Mouse (Mus musculus): ENCODE data around the gene Gab2.

DNA sequence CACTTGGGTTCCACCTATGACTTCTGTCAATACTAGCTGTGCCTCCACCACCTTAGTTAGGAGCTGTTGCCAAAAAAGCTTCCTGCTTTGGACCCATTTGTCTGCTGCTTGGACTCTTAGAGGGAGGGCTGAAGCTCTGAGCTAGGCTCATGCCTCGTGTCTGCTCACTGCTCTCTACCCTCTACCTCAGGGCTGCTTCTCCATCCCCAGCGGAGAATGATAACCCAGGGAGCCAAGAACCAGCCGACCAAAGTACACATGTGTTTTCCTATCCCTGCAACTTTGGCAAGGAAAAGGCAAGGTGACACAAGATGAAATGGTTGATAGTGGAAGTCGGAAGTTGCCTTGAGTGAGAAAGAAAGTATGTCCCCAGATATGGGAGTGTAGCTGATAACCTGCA is 223.8 kb downstream of the Gab2 start:
- TF ChIP-seq IRF4 (IDR thresholded peaks at IDR 0.05; ENCODE audit: low read depth, low read length) (no peak), MEF2A (IDR thresholded peaks at IDR 0.05; ENCODE audit: borderline replicate concordance, low read depth, low read length) (no peak), CHD2 (IDR thresholded peaks at IDR 0.05; ENCODE audit: low read length) (no peak), CTCF (conservative IDR thresholded peaks at IDR 0.05 in 1 of 2, IDR thresholded peaks at IDR 0.05 in 1 of 2; ENCODE audit: low read depth in 2 of 2, low read length in 2 of 2) (no peak), PAX5 (IDR thresholded peaks at IDR 0.05; ENCODE audit: low read length) (no peak), ETS1 (conservative IDR thresholded peaks at IDR 0.05; ENCODE audit: low read depth, low read length) (no peak), ZMIZ1 (IDR thresholded peaks at IDR 0.05; ENCODE audit: low read depth, low read length) (no peak), POLR2A (IDR thresholded peaks at IDR 0.05; ENCODE audit: low read depth, low read length) (no peak), JUND (conservative IDR thresholded peaks at IDR 0.05; ENCODE audit: low read depth, low read length) (no peak), NRF1 (IDR thresholded peaks at IDR 0.05; ENCODE audit: low read depth, low read length) (no peak), ZNF384 (IDR thresholded peaks at IDR 0.05; ENCODE audit: low read depth, low read length) (no peak), EP300 (IDR thresholded peaks at IDR 0.05; ENCODE audit: low read length) (no peak), POLR2AphosphoS2 (IDR thresholded peaks at IDR 0.05; ENCODE audit: low read depth, low read length) (no peak), UBTF (IDR thresholded peaks at IDR 0.05; ENCODE audit: low read depth, low read length) (no peak)
